Mouse (Mus musculus) lung, embryonic 14.5 days (tissue): Measurements from ENCODE around the gene Atpaf1. TPM values are rescaled to one million over a fixed set of nuclear protein-coding genes. Genes with fewer than 3 reads are reported as not detected.
A peak's percentile ranks its signal among the peaks of the same experiment; 100 is the strongest.

Source experiments
- ATAC-seq: fragments of 200-750 bp; cut with Nextera tagmentation; 2 replicates; pipeline ENCODE4 v1.8.0; 2017; ENCODE audit warnings: mild to moderate bottlenecking, moderate TSS enrichment, moderate library complexity; ENCODE audit not compliant: insufficient read depth
- DNase-seq: peaks from one replicate; pipeline ENCODE4 v3.0.0-alpha.2; 2015
- H3K27ac ChIP-seq: fragments of 300-500 bp; sonication (generic); 2 replicates; pipeline ENCODE4 v1.5.1; 2014; ENCODE audit warnings: low read depth, mild to moderate bottlenecking, moderate library complexity
- H3K27me3 ChIP-seq: fragments of 300-500 bp; sonication (generic); 2 replicates; pipeline ENCODE4 v1.6.1; 2014; ENCODE audit warnings: low read length, control low read depth; ENCODE audit not compliant: insufficient read depth
- H3K36me3 ChIP-seq: fragments of 300-500 bp; sonication (generic); 2 replicates; pipeline ENCODE4 v1.6.1; 2014; ENCODE audit warnings: control low read depth; ENCODE audit not compliant: insufficient read depth
- H3K4me1 ChIP-seq: fragments of 300-500 bp; sonication (generic); 2 replicates; pipeline ENCODE4 v1.6.1; 2014; ENCODE audit warnings: antibody characterized with exemption, control low read depth; ENCODE audit not compliant: insufficient read depth
- H3K4me2 ChIP-seq: fragments of 300-500 bp; sonication (generic); 2 replicates; pipeline ENCODE4 v1.6.1; 2014; ENCODE audit warnings: mild to moderate bottlenecking
- H3K4me3 ChIP-seq: fragments of 300-500 bp; sonication (generic); 2 replicates; pipeline ENCODE4 v1.5.1; 2014; ENCODE audit warnings: low read depth, low read length
- H3K9ac ChIP-seq: fragments of 300-500 bp; sonication (generic); 2 replicates; pipeline ENCODE4 v1.6.1; 2014
- H3K9me3 ChIP-seq: fragments of 300-500 bp; sonication (generic); 2 replicates; pipeline ENCODE4 v1.6.1; 2016; ENCODE audit warnings: low read depth, low read length, control low read depth
- CTCF ChIP-seq: IDR thresholded peaks from 2 replicates; pipeline ENCODE4 v1.5.1; 2016; ENCODE audit warnings: antibody characterized with exemption, low read depth
- WGBS: fragments of 180-500 bp; shearing (Covaris S2); extraction: QIAGEN DNeasy Blood & Tissue Kit; methylation state at CpG from one replicate; pipeline ENCODE4 v1.1.7; 2014; 5-methylcytosine and 5-hydroxymethylcytosine counted together
- polyA plus RNA-seq: library from polyadenylated mRNA; unstranded; fragments of >200 nt; fragmentation: Nextera tagmentation; extraction: Ambion mirVana; gene quantifications from 2 replicates; pipeline ENCODE4 v1.2.1, GENCODE M21; 2014

Atpaf1 gene
- polyA plus RNA-seq, 1 experiment from 2014 or later = 61.4 TPM

GRCm38 (mm10) chr4:115799981-115800380 lies 15.4 kb downstream of the Atpaf1 start:
- Histone ChIP-seq H3K4me2 (no peak overlapping the region), H3K9me3 (no peaks in the 10 kb centered on the region), H3K9ac (no peak overlapping the region), H3K4me3 (no peak overlapping the region), H3K27ac (no peak overlapping the region), H3K36me3 (peaks cover 55% of the 10 kb centered on the region), H3K4me1 (no peaks in the 10 kb centered on the region), H3K27me3 (no peaks in the 10 kb centered on the region)
- TF ChIP-seq CTCF = no peak
- DNase-seq (peak; percentile 59), ATAC-seq (no peak)
- 77% methylated on average over 3 of the region's 3 CpGs for WGBS

GRCm38 (mm10) chr4:115812326-115812725 lies 27.7 kb downstream of the Atpaf1 start:
- no peak overlapping the region for H3K4me3 ChIP-seq
- no peaks in the 10 kb centered on the region for H3K4me1 ChIP-seq
- ATAC-seq (no peak), DNase-seq (no peak)
- no peaks in the 10 kb centered on the region for H3K9me3 ChIP-seq
- H3K27me3 ChIP-seq = no peaks in the 10 kb centered on the region
- H3K9ac ChIP-seq = no peak overlapping the region
- WGBS = 86% methylated on average over 4 of the region's 4 CpGs
- H3K36me3 ChIP-seq = peaks cover 27% of the 10 kb centered on the region; the same call in 1 of the 2 replicates
- TF ChIP-seq CTCF = no peak
- no peak overlapping the region for H3K27ac ChIP-seq
- no peak overlapping the region for H3K4me2 ChIP-seq

GRCm38 (mm10) chr4:115815606-115816005 lies 31.0 kb downstream of the Atpaf1 start:
- H3K4me2 ChIP-seq = no peak overlapping the region
- H3K36me3 ChIP-seq = peaks cover 27% of the 10 kb centered on the region; the same call in 1 of the 2 replicates
- 92% methylated on average over 5 of the region's 5 CpGs for WGBS
- no peak for TF ChIP-seq CTCF
- H3K27ac ChIP-seq = no peak overlapping the region
- H3K4me3 ChIP-seq = no peak overlapping the region
- H3K9ac ChIP-seq = no peak overlapping the region
- H3K9me3 ChIP-seq = no peaks in the 10 kb centered on the region
- no peaks in the 10 kb centered on the region for H3K27me3 ChIP-seq
- ATAC-seq = no peak
- no peak for DNase-seq
- no peaks in the 10 kb centered on the region for H3K4me1 ChIP-seq

- DNase-seq = no peak
- 59% methylated on average over 3 of the region's 3 CpGs for WGBS
- no peaks in the 10 kb centered on the region for H3K36me3 ChIP-seq
Observed at GRCm38 (mm10) chr4:115820199-115820598, 35.6 kb downstream of the Atpaf1 start.

GRCm38 (mm10) chr4:115820944-115821343 lies 36.3 kb downstream of the Atpaf1 start:
- no peak overlapping the region for H3K27ac ChIP-seq
- no peak for TF ChIP-seq CTCF

More at GRCm38 (mm10) chr4:115820199-115820598, 35.6 kb downstream of the Atpaf1 start:
- no peaks in the 10 kb centered on the region for H3K27me3 ChIP-seq
- no peak overlapping the region for H3K9ac ChIP-seq
- no peaks in the 10 kb centered on the region for H3K9me3 ChIP-seq
- H3K4me1 ChIP-seq = no peaks in the 10 kb centered on the region
- H3K4me3 ChIP-seq = no peak overlapping the region
- no peak overlapping the region for H3K4me2 ChIP-seq
- no peak for ATAC-seq
- no peak for TF ChIP-seq CTCF
- H3K27ac ChIP-seq = no peak overlapping the region

GRCm38 (mm10) chr4:115821431-115821830 lies 36.8 kb downstream of the Atpaf1 start:
- DNase-seq = no peak
- no peak overlapping the region for H3K27ac ChIP-seq
- TF ChIP-seq CTCF = no peak
- H3K27me3 ChIP-seq = no peaks in the 10 kb centered on the region
- no peak overlapping the region for H3K4me3 ChIP-seq
- no peaks in the 10 kb centered on the region for H3K4me1 ChIP-seq
- H3K4me2 ChIP-seq = no peak overlapping the region
- ATAC-seq = no peak
- H3K9ac ChIP-seq = no peak overlapping the region
- H3K36me3 ChIP-seq = no peaks in the 10 kb centered on the region
- H3K9me3 ChIP-seq = no peaks in the 10 kb centered on the region

More at GRCm38 (mm10) chr4:115820944-115821343, 36.3 kb downstream of the Atpaf1 start:
- H3K36me3 ChIP-seq = no peaks in the 10 kb centered on the region
- H3K4me2 ChIP-seq = no peak overlapping the region
- H3K9ac ChIP-seq = no peak overlapping the region
- ATAC-seq (no peak), DNase-seq (no peak)
- H3K27me3 ChIP-seq = no peaks in the 10 kb centered on the region
- no peaks in the 10 kb centered on the region for H3K9me3 ChIP-seq
- H3K4me1 ChIP-seq = no peaks in the 10 kb centered on the region
- 60% methylated on average over 3 of the region's 3 CpGs for WGBS
- no peak overlapping the region for H3K4me3 ChIP-seq

GRCm38 (mm10) chr4:115821928-115822327 lies 37.3 kb downstream of the Atpaf1 start:
- DNase-seq (peak; percentile 12), ATAC-seq (no peak)
- no peak overlapping the region for H3K27ac ChIP-seq
- H3K4me3 ChIP-seq = no peak overlapping the region
- H3K36me3 ChIP-seq = no peaks in the 10 kb centered on the region
- TF ChIP-seq CTCF = no peak
- H3K4me1 ChIP-seq = no peaks in the 10 kb centered on the region
- no peak overlapping the region for H3K9ac ChIP-seq
- WGBS = 41% methylated on average over 3 of the region's 3 CpGs
- no peak overlapping the region for H3K4me2 ChIP-seq
- no peaks in the 10 kb centered on the region for H3K27me3 ChIP-seq
- H3K9me3 ChIP-seq = no peaks in the 10 kb centered on the region

GRCm38 (mm10) chr4:115824178-115824577 lies 39.6 kb downstream of the Atpaf1 start:
- no peaks in the 10 kb centered on the region for H3K36me3 ChIP-seq
- H3K4me3 ChIP-seq = no peak overlapping the region
- WGBS = 65% methylated on average over 2 of the region's 2 CpGs
- H3K27ac ChIP-seq = no peak overlapping the region
- H3K9ac ChIP-seq = no peak overlapping the region
- H3K4me2 ChIP-seq = no peak overlapping the region
- H3K4me1 ChIP-seq = peaks cover 10% of the 10 kb centered on the region; the same call in 1 of the 2 replicates
- no peaks in the 10 kb centered on the region for H3K27me3 ChIP-seq
- H3K9me3 ChIP-seq = no peaks in the 10 kb centered on the region
- DNase-seq (no peak), ATAC-seq (no peak)
- no peak for TF ChIP-seq CTCF
